ENCODE assay signal across 8 mouse cellular contexts in the genomic region with DNA sequence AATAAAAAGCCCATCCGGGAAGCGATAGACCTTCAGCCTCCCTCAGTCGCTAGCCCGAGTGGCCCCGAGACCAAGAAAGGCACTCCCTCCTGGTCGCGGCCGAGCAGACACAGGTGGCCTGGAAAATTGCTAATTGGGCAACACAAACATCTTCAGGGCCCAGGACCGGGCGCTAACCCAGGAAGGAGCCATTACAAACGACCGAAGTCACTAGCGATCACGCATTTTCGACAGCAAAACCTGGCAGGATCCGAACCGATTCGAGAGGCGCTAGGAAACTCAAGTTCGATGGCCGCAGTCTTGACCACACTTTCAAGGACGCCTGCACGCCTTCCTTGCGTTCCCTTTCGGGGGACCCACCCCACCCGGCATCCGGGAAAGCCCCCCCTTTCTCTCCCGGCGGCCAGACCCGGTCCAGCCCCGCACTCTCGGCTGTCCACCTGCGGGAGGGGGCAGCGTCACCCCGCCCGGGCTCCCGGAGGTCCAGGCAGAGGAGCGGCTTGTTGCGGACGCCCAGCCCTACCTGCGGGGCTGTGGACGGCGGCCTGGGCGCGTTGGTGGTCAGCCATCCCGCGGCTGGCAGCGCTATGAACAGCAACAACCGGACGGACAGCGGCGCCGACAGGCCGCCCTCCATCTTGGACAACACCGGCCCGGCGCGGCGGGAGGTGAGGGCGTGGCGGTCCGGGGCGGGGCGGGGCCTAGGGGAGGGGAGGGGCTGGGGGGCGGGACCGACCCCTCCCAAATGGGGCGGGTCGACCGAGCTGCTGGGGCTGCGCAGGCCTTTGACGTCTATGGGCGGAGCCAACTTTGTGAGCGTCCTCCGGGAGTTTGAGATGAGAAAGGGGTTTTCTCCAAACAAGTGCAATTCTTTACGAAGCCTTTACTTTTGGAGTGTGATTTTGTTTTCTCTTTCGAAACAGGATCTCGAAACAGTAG. TPM values are rescaled to one million over a fixed set of nuclear protein-coding genes. Genes with fewer than 3 reads are reported as not detected.
DNase-seq lines count a peak whose midpoint lies in the region; ATAC-seq lines count a peak whose summit lies in the region.

No protein-coding gene starts in this region.

- H3K4me3 ChIP-seq in hindbrain, embryonic 16.5 days (ENCODE audit: low read length) = peak overlapping the region; percentile 100

- peak overlapping the region; percentile 79 for H3K4me2 ChIP-seq in hindbrain, embryonic 16.5 days (ENCODE audit: low read length)

- WGBS in hindbrain, embryonic 16.5 days = under 1% methylated on average over 44 of the region's 77 CpGs

- H3K9me3 ChIP-seq in hindbrain, embryonic 16.5 days (ENCODE audit: control insufficient read depth, low read length) = no peaks in the 10 kb centered on the region

- ATAC-seq in hindbrain, embryonic 16.5 days = peak; percentile 93

- no peaks in the 10 kb centered on the region for H3K27me3 ChIP-seq in hindbrain, embryonic 16.5 days (replicated peaks; ENCODE audit: control insufficient read depth, insufficient read depth, low read length)

- peaks cover 6% of the 10 kb centered on the region; the same call in 1 of the 2 replicates for H3K4me1 ChIP-seq in hindbrain, embryonic 16.5 days (ENCODE audit: control insufficient read depth, insufficient read depth, low read depth, low read length)

- peak overlapping the region; percentile 95 for H3K9ac ChIP-seq in hindbrain, embryonic 16.5 days (ENCODE audit: low read depth, low read length)

- H3K27ac ChIP-seq in hindbrain, embryonic 16.5 days (ENCODE audit: low read depth, low read length) = peak overlapping the region; percentile 80

- H3K36me3 ChIP-seq in hindbrain, embryonic 16.5 days (ENCODE audit: control insufficient read depth, insufficient read depth, low read length) = peaks cover 5% of the 10 kb centered on the region

- peak; percentile 43 for DNase-seq in WW6 (ENCODE audit: low read depth, low spot score)
- peak; percentile 85 to 88 for DNase-seq in cerebellum, postnatal 36 days
- peak; percentile 87 for DNase-seq in gastrocnemius, adult 18-20 months (ENCODE audit: low spot score)
- DNase-seq in left cerebral cortex, adult 11 months (ENCODE audit: low spot score) = peak; percentile 74
- peak; percentile 93 for DNase-seq in lung, postnatal 36 days
- peak; percentile 92 for DNase-seq in retina, embryonic 14.5 days (ENCODE audit: low spot score)
- peak; percentile 86 to 89 for DNase-seq in thymus, postnatal 36 days

RNA-seq across cellular contexts. Expression of a gene that starts 12.1 kb away (rescaled TPM):
- 100 to 1,000 TPM; 101 to 102 TPM for total RNA-seq in gastrocnemius, adult 18-20 months (2021)
- polyA plus RNA-seq in hindbrain, embryonic 16.5 days (2015; fragmentation: Nextera tagmentation; extraction: Ambion mirVana) = 57.2 and 57.5 TPM in 2 replicates

RNA-seq across cellular contexts. Expression of a gene that starts 12.2 kb away (rescaled TPM):
- total RNA-seq in gastrocnemius, adult 18-20 months (2021) = 10 to 100 TPM; 10.5 to 11.9 TPM
- polyA plus RNA-seq in hindbrain, embryonic 16.5 days (2015; fragmentation: Nextera tagmentation; extraction: Ambion mirVana) = 42.8 and 46.8 TPM in 2 replicates

RNA-seq across cellular contexts. Expression of a gene that starts 51.8 kb away (rescaled TPM):
- total RNA-seq in gastrocnemius, adult 18-20 months (2021) = under 1 TPM in 1 of 2 experiments, not detected in 1; 0.11 TPM
- polyA plus RNA-seq in hindbrain, embryonic 16.5 days (2015; fragmentation: Nextera tagmentation; extraction: Ambion mirVana) = 0.15 and 0.21 TPM in 2 replicates

RNA-seq across cellular contexts. Expression of a gene that starts 54.7 kb away (rescaled TPM):
- total RNA-seq in gastrocnemius, adult 18-20 months (2021) = 10 to 100 TPM; 11.8 to 13.9 TPM
- polyA plus RNA-seq in hindbrain, embryonic 16.5 days (2015; fragmentation: Nextera tagmentation; extraction: Ambion mirVana) = 26.2 and 26.6 TPM in 2 replicates

Comparison
In these comparisons a context has a peak if more than half of its experiments do, and no peak if none do; other contexts are left out.
1. Peak in every context shown above with its lines: DNase-seq, ATAC-seq, H3K4me3 ChIP-seq and H3K27ac ChIP-seq.
2. DNase-seq: peak in every context shown above with its lines; median percentile 93 in lung, postnatal 36 days; 92 in retina, embryonic 14.5 days; 88 in thymus, postnatal 36 days; 87 in gastrocnemius, adult 18-20 months; 86 in cerebellum, postnatal 36 days; 74 in left cerebral cortex, adult 11 months; 43 in WW6.